Mouse (Mus musculus): ENCODE measurements around the gene Arntl2. TPM values are rescaled to one million over a fixed set of nuclear protein-coding genes. Genes with fewer than 3 reads are reported as not detected.
"Not testable (repeated sequence)": the region's sequence is repeated elsewhere in the genome, so short reads cannot be mapped to it uniquely, and the experiment has no call there.

Gene Arntl2
- polyA plus RNA-seq, 1 experiment from 2014 or later: 7.1 TPM

GRCm38 (mm10) chr6:146857386-146857785 is 61.5 kb downstream of the Arntl2 start:
- no peak overlapping the region for H3K4me3 ChIP-seq (ENCODE audit: low read depth, low read length)
- no peak overlapping the region for H3K9ac ChIP-seq (replicated peaks; ENCODE audit: low read depth, low read length)
- H3K36me3 ChIP-seq (ENCODE audit: control insufficient read depth, insufficient read depth, low read length): no peaks in the 10 kb centered on the region
- H3K4me1 ChIP-seq (ENCODE audit: control insufficient read depth, insufficient read depth, low read length): 0 out of 2 replicates have a peak, but pooled peaks cover 6% of the 10 kb centered on the region
- H3K9me3 ChIP-seq (ENCODE audit: control insufficient read depth, low read depth, low read length): 0 out of 2 replicates have a peak, but pooled peaks cover 4% of the 10 kb centered on the region
- WGBS: 96% methylated on average over 2 of the region's 2 CpGs
- H3K4me2 ChIP-seq (replicated peaks; ENCODE audit: low read depth, low read length): no peak overlapping the region
- no peak overlapping the region for H3K27ac ChIP-seq (ENCODE audit: low read length)
- no peaks in the 10 kb centered on the region for H3K27me3 ChIP-seq (ENCODE audit: control insufficient read depth, insufficient read depth, low read length)
- ATAC-seq (ENCODE audit: insufficient number of reproducible peaks, insufficient read depth, low FRiP score, low read depth): no peak

GRCm38 (mm10) chr6:146863154-146863553 is 67.3 kb downstream of the Arntl2 start:
- Histone ChIP-seq H3K9ac (replicated peaks; ENCODE audit: low read depth, low read length) (no peak overlapping the region), H3K4me2 (replicated peaks; ENCODE audit: low read depth, low read length) (no peak overlapping the region), H3K36me3 (ENCODE audit: control insufficient read depth, insufficient read depth, low read length) (no peaks in the 10 kb centered on the region), H3K4me1 (ENCODE audit: control insufficient read depth, insufficient read depth, low read length) (no peaks in the 10 kb centered on the region), H3K9me3 (ENCODE audit: control insufficient read depth, low read depth, low read length) (no peaks in the 10 kb centered on the region), H3K27me3 (ENCODE audit: control insufficient read depth, insufficient read depth, low read length) (no peaks in the 10 kb centered on the region), H3K27ac (ENCODE audit: low read length) (no peak overlapping the region), H3K4me3 (ENCODE audit: low read depth, low read length) (no peak overlapping the region)
- WGBS: 92% methylated on average over 2 of the region's 2 CpGs
- ATAC-seq (ENCODE audit: insufficient number of reproducible peaks, insufficient read depth, low FRiP score, low read depth): no peak

- not testable (repeated sequence) for H3K4me3 ChIP-seq (ENCODE audit: low read depth, low read length); H3K4me1 ChIP-seq (ENCODE audit: control insufficient read depth, insufficient read depth, low read length); H3K27me3 ChIP-seq (ENCODE audit: control insufficient read depth, insufficient read depth, low read length); H3K36me3 ChIP-seq (ENCODE audit: control insufficient read depth, insufficient read depth, low read length); H3K9me3 ChIP-seq (ENCODE audit: control insufficient read depth, low read depth, low read length); ATAC-seq (ENCODE audit: insufficient number of reproducible peaks, insufficient read depth, low FRiP score, low read depth); H3K9ac ChIP-seq (replicated peaks; ENCODE audit: low read depth, low read length); H3K27ac ChIP-seq (ENCODE audit: low read length); H3K4me2 ChIP-seq (replicated peaks; ENCODE audit: low read depth, low read length)
- 100% methylated on average over 4 of the region's 5 CpGs for WGBS
Observed at GRCm38 (mm10) chr6:146864370-146864769, 68.5 kb downstream of the Arntl2 start.

- Histone ChIP-seq H3K9ac (replicated peaks; ENCODE audit: low read depth, low read length) (no peak overlapping the region), H3K4me3 (ENCODE audit: low read depth, low read length) (no peak overlapping the region), H3K36me3 (ENCODE audit: control insufficient read depth, insufficient read depth, low read length) (no peaks in the 10 kb centered on the region), H3K4me1 (ENCODE audit: control insufficient read depth, insufficient read depth, low read length) (no peaks in the 10 kb centered on the region), H3K4me2 (replicated peaks; ENCODE audit: low read depth, low read length) (no peak overlapping the region), H3K27me3 (ENCODE audit: control insufficient read depth, insufficient read depth, low read length) (no peaks in the 10 kb centered on the region), H3K27ac (ENCODE audit: low read length) (no peak overlapping the region), H3K9me3 (ENCODE audit: control insufficient read depth, low read depth, low read length) (no peaks in the 10 kb centered on the region)
- no peak for ATAC-seq (ENCODE audit: insufficient number of reproducible peaks, insufficient read depth, low FRiP score, low read depth)
- WGBS: 85% methylated on average over 4 of the region's 4 CpGs
Observed at GRCm38 (mm10) chr6:146865701-146866100, 69.8 kb downstream of the Arntl2 start.

- no peaks in the 10 kb centered on the region for H3K27me3 ChIP-seq (ENCODE audit: control insufficient read depth, insufficient read depth, low read length)
- H3K4me3 ChIP-seq (ENCODE audit: low read depth, low read length): no peak overlapping the region
- H3K36me3 ChIP-seq (ENCODE audit: control insufficient read depth, insufficient read depth, low read length): no peaks in the 10 kb centered on the region
- no peak overlapping the region for H3K27ac ChIP-seq (ENCODE audit: low read length)
- ATAC-seq (ENCODE audit: insufficient number of reproducible peaks, insufficient read depth, low FRiP score, low read depth): no peak
- H3K4me2 ChIP-seq (replicated peaks; ENCODE audit: low read depth, low read length): no peak overlapping the region
- 83% methylated on average over 4 of the region's 4 CpGs for WGBS
- H3K9ac ChIP-seq (replicated peaks; ENCODE audit: low read depth, low read length): no peak overlapping the region
- H3K4me1 ChIP-seq (ENCODE audit: control insufficient read depth, insufficient read depth, low read length): no peaks in the 10 kb centered on the region
- H3K9me3 ChIP-seq (ENCODE audit: control insufficient read depth, low read depth, low read length): no peaks in the 10 kb centered on the region
Observed at GRCm38 (mm10) chr6:146871975-146872374, 76.1 kb downstream of the Arntl2 start.

- no peak overlapping the region for H3K4me2 ChIP-seq (replicated peaks; ENCODE audit: low read depth, low read length)
- 79% methylated on average over 6 of the region's 6 CpGs for WGBS
- ATAC-seq (ENCODE audit: insufficient number of reproducible peaks, insufficient read depth, low FRiP score, low read depth): no peak
- no peaks in the 10 kb centered on the region for H3K9me3 ChIP-seq (ENCODE audit: control insufficient read depth, low read depth, low read length)
- H3K27ac ChIP-seq (ENCODE audit: low read length): no peak overlapping the region
- H3K4me1 ChIP-seq (ENCODE audit: control insufficient read depth, insufficient read depth, low read length): no peaks in the 10 kb centered on the region
- no peaks in the 10 kb centered on the region for H3K27me3 ChIP-seq (ENCODE audit: control insufficient read depth, insufficient read depth, low read length)
- no peak overlapping the region for H3K4me3 ChIP-seq (ENCODE audit: low read depth, low read length)
- H3K36me3 ChIP-seq (ENCODE audit: control insufficient read depth, insufficient read depth, low read length): no peaks in the 10 kb centered on the region
- no peak overlapping the region for H3K9ac ChIP-seq (replicated peaks; ENCODE audit: low read depth, low read length)
Observed at GRCm38 (mm10) chr6:146874415-146874814, 78.6 kb downstream of the Arntl2 start.

- ATAC-seq (ENCODE audit: insufficient number of reproducible peaks, insufficient read depth, low FRiP score, low read depth): no peak
Observed at GRCm38 (mm10) chr6:146876820-146877219, 81.0 kb downstream of the Arntl2 start.

GRCm38 (mm10) chr6:146877425-146878045 is 81.7 kb downstream of the Arntl2 start:
- 85% methylated on average over 12 of the region's 12 CpGs for WGBS
- no peak for ATAC-seq (ENCODE audit: insufficient number of reproducible peaks, insufficient read depth, low FRiP score, low read depth)
- Histone ChIP-seq H3K4me3 (ENCODE audit: low read depth, low read length) (no peak overlapping the region), H3K4me1 (ENCODE audit: control insufficient read depth, insufficient read depth, low read length) (no peaks in the 10 kb centered on the region), H3K27ac (ENCODE audit: low read length) (no peak overlapping the region), H3K9me3 (ENCODE audit: control insufficient read depth, low read depth, low read length) (no peaks in the 10 kb centered on the region), H3K4me2 (replicated peaks; ENCODE audit: low read depth, low read length) (no peak overlapping the region), H3K27me3 (ENCODE audit: control insufficient read depth, insufficient read depth, low read length) (no peaks in the 10 kb centered on the region), H3K36me3 (ENCODE audit: control insufficient read depth, insufficient read depth, low read length) (no peaks in the 10 kb centered on the region), H3K9ac (replicated peaks; ENCODE audit: low read depth, low read length) (no peak overlapping the region)

More at GRCm38 (mm10) chr6:146876820-146877219, 81.0 kb downstream of the Arntl2 start:
- H3K9ac ChIP-seq (replicated peaks; ENCODE audit: low read depth, low read length): no peak overlapping the region
- no peak overlapping the region for H3K4me3 ChIP-seq (ENCODE audit: low read depth, low read length)
- no peaks in the 10 kb centered on the region for H3K9me3 ChIP-seq (ENCODE audit: control insufficient read depth, low read depth, low read length)
- no peaks in the 10 kb centered on the region for H3K27me3 ChIP-seq (ENCODE audit: control insufficient read depth, insufficient read depth, low read length)
- 89% methylated on average over 2 of the region's 2 CpGs for WGBS
- no peak overlapping the region for H3K4me2 ChIP-seq (replicated peaks; ENCODE audit: low read depth, low read length)
- no peaks in the 10 kb centered on the region for H3K36me3 ChIP-seq (ENCODE audit: control insufficient read depth, insufficient read depth, low read length)
- no peaks in the 10 kb centered on the region for H3K4me1 ChIP-seq (ENCODE audit: control insufficient read depth, insufficient read depth, low read length)
- no peak overlapping the region for H3K27ac ChIP-seq (ENCODE audit: low read length)

GRCm38 (mm10) chr6:146878926-146879325 is 83.1 kb downstream of the Arntl2 start:
- 49% methylated on average over 10 of the region's 10 CpGs for WGBS
- H3K27me3 ChIP-seq (ENCODE audit: control insufficient read depth, insufficient read depth, low read length): no peaks in the 10 kb centered on the region
- H3K4me2 ChIP-seq (replicated peaks; ENCODE audit: low read depth, low read length): no peak overlapping the region
- no peak for ATAC-seq (ENCODE audit: insufficient number of reproducible peaks, insufficient read depth, low FRiP score, low read depth)
- H3K27ac ChIP-seq (ENCODE audit: low read length): no peak overlapping the region
- no peak overlapping the region for H3K9ac ChIP-seq (replicated peaks; ENCODE audit: low read depth, low read length)
- no peaks in the 10 kb centered on the region for H3K9me3 ChIP-seq (ENCODE audit: control insufficient read depth, low read depth, low read length)
- no peak overlapping the region for H3K4me3 ChIP-seq (ENCODE audit: low read depth, low read length)
- H3K4me1 ChIP-seq (ENCODE audit: control insufficient read depth, insufficient read depth, low read length): no peaks in the 10 kb centered on the region
- no peaks in the 10 kb centered on the region for H3K36me3 ChIP-seq (ENCODE audit: control insufficient read depth, insufficient read depth, low read length)

Measured in stomach, embryonic 14.5 days (tissue).